Mouse (Mus musculus): ENCODE measurements around the gene Ip6k2.

Gene Ip6k2

GRCm38 (mm10) chr9:108782836-108783547 lies 604 bp upstream of the Ip6k2 start:
- DNase-seq (ENCODE audit: low spot score), result no peak

DNA sequence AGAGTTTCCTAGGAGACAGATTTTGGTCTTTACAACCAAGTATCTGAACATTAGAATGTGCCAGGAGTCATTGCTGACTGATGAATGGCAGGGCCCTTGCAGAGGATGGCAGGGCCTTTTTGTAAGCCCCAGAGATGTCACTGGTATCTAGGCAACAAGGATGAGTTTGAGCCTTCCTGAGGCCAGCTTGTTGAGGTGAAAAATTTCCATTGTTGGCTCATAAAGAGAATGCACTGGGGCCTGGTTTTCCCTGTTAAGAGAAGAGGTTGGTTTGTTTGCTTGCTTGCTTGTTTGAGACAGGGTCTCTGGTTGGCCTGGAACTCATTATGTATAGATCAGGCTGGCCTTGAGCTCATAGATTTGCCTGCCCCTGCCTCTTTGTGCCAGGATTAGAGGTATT lies 1.8 kb downstream of the Ip6k2 start:
- DNase-seq (ENCODE audit: low spot score), result no peak

DNA sequence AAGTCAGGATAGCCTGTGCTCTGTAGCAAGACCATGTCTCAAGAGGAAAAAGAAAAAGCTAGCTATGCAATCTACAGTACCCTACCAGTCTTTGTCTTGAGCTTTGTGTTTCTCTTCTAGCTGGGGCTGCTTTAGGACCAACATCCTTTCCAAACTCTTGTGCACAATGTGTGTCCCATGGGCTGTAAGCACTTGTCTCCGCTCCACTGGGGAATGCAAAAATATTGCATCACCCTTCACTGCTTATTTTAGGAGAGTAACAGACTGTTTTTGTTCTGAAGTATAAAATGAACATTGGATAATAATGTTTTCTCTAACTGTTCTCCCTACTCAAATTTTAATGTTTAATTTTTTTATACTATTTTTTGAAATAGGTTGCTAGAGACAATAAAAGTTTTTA lies 2.9 kb downstream of the Ip6k2 start:
- DNase-seq (ENCODE audit: low spot score), result no peak

- no peak for DNase-seq (ENCODE audit: low spot score)
These were observed 3.5 kb downstream of the Ip6k2 start for GRCm38 (mm10) chr9:108787080-108787479.

GRCm38 (mm10) chr9:108788713-108789112 lies 5.1 kb downstream of the Ip6k2 start:
- no peak for DNase-seq (ENCODE audit: low spot score)

DNA sequence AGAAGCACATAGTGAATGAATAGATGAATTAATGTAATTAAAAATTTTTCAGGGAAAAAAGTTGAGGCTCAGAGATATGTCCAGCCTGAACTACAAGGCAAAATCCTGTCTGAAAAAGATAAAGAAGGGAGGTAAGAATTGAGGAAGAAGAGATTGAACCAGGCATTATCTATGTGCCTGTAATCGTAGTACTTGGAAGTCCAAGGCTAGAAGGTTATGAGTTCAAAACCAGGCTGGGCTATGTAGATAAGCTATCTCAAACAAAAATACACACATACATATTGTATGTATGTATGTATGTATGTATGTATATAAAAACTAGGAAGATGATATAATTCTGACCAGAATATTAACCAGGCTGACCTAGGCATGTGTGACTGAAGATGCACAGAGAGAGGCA lies 8.7 kb downstream of the Ip6k2 start:
- no peak for DNase-seq (ENCODE audit: low spot score)

DNA sequence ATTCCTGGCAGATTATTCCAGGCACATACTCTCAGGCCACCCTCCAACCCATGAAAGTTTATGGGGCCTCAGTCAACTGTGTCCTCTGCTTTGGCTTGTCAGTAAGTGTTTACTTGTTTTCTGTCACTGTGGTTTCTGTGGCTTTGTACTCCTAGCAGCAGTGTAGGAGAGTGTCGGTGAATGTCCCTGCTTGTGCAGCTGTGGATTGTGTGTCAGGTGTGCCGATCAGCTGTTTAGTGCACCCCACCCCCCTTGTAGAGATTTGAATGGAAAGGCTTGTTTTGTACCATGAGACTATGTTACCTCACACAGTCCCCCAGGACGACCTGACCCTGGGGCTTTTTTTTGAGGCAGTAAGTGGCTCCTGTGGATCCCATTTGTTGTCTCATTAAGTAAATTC lies 9.1 kb downstream of the Ip6k2 start:
- DNase-seq (ENCODE audit: low spot score), result no peak

DNA sequence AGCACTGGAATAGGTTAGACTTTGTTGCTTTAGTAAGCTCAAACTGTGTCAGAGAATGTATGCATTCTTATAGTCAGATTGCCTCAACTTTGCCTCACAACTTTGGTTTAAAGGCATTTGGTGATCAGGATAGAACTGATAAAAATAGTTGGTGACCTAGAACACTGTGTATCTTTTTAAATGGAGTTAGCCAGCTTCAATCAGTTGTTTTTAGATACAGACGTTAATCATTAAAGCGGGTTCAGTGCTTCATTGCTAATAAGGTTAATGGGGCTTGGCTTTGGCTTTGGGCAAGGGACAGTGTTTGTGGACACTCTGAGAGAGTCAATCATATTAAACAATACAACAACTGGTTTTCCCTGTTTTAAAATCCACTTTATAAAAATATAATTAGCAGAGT lies 11.7 kb downstream of the Ip6k2 start:
- no peak for DNase-seq (ENCODE audit: low spot score)

- DNase-seq (ENCODE audit: low spot score), result no peak
These were observed 12.2 kb downstream of the Ip6k2 start for GRCm38 (mm10) chr9:108795762-108796161.

DNA sequence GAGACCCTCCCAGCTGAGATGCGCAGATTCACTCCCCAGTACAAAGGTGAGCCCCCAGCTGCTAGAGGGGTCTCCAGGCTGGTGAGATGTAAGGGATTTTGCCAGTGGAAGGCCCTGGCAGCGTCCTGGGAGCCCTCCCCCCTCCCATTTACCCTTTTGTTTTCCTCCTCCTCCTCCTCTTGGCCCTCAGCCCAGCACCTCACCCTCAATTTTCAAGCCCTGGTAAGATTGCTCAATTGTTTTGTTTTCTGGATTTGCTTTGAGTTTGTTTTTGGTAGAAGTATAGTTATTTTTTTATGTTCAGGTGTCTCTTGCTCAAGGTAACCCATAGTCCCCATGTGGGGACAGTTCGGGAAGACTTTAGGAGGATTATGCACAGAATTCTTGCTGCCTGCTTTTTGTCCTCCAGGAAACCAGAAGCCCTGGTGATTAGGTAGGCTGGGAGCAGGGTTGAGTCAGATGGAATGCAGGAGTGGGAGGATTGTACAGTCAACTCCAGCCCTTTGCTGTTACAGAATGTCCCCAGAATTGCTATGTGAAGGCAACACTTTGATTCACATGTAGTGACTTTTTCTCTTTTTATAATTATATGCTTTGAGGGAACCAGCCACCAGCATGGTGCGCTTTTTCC lies 12.9 kb downstream of the Ip6k2 start:
- peak; percentile 59 for DNase-seq (ENCODE audit: low spot score)

DNA sequence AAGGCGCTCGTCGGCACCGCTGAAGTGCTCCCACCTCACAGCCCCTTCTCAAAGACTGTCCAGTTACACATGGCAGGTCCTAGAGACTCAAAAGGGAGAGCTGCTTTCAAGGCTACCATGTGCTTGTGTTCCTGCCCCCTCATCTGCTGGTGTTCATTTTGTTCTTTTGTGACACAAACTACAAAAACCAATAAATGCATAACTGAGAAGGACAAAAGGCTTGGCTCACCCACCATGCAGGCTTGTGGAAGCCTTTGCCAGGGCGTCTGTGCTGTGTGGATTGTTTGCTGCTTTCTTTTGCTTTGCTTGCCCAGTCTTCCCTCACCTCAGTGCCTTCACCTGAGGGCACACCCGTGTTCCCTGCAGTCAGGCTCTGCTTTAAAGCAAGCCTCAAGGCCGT lies 13.9 kb downstream of the Ip6k2 start:
- no peak for DNase-seq (ENCODE audit: low spot score)

- DNase-seq (ENCODE audit: low spot score), result no peak
These were observed 15.0 kb downstream of the Ip6k2 start for GRCm38 (mm10) chr9:108798508-108799075.

- DNase-seq (ENCODE audit: low spot score), result no peak
These were observed 16.0 kb downstream of the Ip6k2 start for GRCm38 (mm10) chr9:108799564-108799963.

GRCm38 (mm10) chr9:108805768-108806167 lies 22.2 kb downstream of the Ip6k2 start:
- no peak for DNase-seq (ENCODE audit: low spot score)

- no peak for DNase-seq (ENCODE audit: low spot score)
These were observed 22.8 kb downstream of the Ip6k2 start for GRCm38 (mm10) chr9:108806379-108806778.

DNA sequence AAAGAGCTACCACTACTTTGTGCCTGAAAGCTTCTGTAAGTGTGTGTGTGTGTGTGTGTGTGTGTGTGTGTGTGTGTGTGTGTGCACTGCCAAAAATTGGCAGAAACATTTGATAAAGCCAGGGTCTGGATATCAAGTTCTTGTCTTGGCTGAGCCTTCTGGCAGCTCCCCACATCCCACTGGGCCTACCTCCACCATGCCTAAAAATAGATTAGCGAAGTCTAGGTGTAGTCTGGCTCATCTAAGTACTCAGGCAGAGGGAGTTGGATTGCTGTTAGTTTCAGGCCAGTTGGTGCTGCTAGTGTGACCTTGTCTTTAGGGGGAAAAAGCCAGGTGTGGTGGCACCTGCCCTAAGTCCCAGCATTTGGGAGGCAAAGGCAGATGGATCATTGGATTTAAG lies 23.2 kb downstream of the Ip6k2 start:
- no peak for DNase-seq (ENCODE audit: low spot score)

DNA sequence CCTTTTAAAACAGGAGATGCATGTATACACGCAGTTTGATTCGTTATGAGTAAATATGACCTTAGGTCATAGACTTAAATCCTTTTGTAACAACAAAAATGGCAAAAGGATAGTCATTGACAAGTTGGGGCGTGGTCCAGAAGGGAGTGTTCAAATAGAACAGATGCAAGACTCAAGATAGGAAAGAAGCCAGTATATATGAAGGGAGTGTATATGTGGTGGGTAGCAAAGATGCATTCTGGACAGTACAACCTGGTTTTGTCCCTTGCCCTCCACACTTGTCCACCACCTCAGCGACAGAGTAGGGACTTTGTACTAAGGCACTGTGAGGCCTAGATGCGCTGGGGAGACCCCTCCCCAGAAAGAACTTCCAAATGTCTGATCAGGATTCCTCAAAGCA lies 24.1 kb downstream of the Ip6k2 start:
- DNase-seq (ENCODE audit: low spot score), result no peak

- DNase-seq (ENCODE audit: low spot score), result peak; percentile 92
These were observed 24.6 kb downstream of the Ip6k2 start, which contains the start of gene Nckipsd for GRCm38 (mm10) chr9:108808163-108808665. Gene Nckipsd, plus strand, starts transcription at chr9:108808368.

DNA sequence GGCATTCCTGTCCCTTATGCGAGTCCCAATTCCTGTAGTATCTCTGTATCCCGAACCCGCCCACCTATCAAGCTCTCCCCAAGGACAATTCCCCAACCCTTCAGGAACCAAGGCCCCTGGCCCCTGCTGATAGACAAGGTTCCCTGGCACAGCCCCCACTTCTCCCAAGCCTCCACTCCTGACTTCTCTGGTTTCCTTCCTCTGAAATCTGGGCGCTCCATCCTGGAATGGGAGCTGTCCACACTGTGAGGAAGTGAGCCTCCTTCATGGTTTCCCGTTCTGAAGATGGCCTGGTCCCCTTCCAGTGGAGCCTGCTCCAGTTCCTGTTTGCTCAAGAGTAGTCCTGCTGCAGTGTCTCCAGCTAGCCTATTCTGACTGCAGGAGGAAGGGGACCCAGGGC lies 25.6 kb downstream of the Ip6k2 start:
- DNase-seq (ENCODE audit: low spot score), result no peak

DNA sequence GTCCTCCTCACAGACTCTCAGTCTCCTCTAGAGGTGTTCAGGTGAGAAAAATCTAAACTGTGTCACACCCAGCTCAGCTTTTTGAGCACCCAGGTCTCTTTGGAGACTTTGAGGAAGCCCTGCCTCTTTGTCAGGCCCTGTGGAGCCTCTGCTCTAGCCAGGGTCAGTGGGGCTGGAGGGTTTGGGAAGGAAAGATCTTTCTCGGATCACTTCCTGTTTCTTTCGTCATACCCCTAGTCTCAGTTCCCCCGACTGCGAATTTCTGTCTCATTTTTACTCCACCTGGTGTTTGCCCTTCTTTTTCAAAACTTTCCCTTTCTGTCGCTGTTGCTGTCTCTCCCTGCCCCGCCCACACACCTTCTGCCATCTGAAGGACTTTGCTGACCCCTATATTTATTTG lies 26.1 kb downstream of the Ip6k2 start:
- no peak for DNase-seq (ENCODE audit: low spot score)

DNA sequence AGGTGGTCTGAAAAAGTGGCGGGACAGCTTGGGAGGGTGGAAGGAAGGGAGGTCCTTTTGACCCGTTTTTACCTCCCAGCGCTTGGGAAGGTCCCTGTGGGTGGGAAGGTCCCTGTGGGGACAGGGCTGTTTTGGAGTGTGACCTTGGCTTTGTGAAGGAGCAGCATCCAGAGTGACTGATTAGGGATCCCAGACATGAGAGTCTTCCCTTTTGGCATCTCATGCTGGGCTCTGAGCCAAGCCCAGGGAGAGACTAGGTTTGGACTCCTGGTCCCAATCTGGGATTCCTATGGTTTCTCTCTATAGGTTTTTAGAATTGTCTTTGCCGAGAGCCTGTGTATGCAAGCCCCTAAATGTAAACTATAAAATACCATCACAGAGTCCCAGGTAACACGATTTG lies 26.9 kb downstream of the Ip6k2 start:
- no peak for DNase-seq (ENCODE audit: low spot score)

DNA sequence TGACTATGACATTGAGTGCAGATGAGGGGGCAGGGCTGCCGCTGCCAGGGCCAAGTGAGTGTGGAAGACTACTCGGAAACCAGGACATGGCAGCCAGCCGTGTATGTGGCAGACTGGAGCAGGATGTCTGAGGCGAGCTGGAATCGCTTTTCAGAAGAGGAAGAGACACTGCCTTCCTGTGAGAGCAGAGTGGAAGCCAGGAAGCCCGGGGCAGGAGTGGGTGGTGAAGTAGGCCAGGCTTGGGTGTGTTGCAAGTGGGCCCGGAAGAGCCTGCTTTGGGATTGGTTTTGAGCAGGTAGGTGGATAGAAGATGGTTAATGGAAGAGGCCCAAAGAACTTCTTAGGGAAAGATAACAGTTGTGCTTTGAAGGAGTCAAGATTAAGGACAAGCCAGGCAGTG lies 32.0 kb downstream of the Ip6k2 start:
- no peak for DNase-seq (ENCODE audit: low spot score)

GRCm38 (mm10) chr9:108819495-108819894 lies 35.9 kb downstream of the Ip6k2 start:
- DNase-seq (ENCODE audit: low spot score), result peak; percentile 69

Measured in layer of hippocampus, adult 11-12 months (tissue).